Mouse (Mus musculus) cerebellum, adult 11-12 months (tissue): ENCODE data around the gene 1700025B11Rik.
"Not testable (repeated sequence)": the region's sequence is repeated elsewhere in the genome, so short reads cannot be mapped to it uniquely, and the experiment has no call there.

Experiments used
- DNase-seq: peaks from one replicate; pipeline ENCODE4 v3.0.0; 2022

1700025B11Rik gene

DNA sequence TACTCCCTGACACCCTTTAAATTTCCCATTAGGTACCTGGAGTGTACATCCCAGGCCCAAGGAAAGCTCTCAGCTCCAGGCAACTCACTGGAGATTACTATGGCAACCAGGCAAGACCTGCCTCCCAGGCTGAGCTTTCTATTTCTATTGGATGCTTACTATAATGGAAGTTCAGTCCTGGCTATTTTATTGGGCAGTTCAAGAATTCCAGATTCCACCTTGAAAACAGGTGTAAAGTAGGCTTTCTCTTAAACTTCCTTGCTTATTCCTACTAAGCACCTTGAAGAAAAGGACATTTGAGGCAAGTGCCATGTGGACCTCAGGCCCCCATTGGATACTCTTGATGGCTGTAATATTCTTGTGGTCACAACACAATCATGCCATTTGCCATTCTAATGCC lies at the start of gene 1700025B11Rik:
Gene 1700025B11Rik, minus strand, starts transcription at position 101 of the 400 bp plus-strand sequence.
- DNase-seq: no peak

DNA sequence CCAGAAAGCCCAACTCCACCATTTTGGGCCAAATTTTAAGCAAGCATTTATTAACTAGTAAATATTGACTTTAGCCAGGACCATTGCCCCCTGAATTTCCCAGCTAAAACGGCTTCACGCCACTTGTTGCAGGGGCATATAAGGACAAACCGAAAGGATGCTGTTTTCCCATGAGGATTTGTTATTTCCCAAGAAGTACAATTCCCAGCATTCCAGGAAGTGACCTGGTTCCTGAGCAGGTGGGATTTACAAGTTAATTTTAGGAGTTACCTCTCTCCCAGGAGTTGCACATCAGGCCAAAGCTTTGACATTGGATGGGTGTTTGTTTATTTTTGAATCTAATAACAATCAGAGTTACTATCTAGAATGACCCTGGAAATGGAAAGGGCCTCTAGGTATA lies 44.4 kb upstream of the 1700025B11Rik start:
- no peak for DNase-seq

DNA sequence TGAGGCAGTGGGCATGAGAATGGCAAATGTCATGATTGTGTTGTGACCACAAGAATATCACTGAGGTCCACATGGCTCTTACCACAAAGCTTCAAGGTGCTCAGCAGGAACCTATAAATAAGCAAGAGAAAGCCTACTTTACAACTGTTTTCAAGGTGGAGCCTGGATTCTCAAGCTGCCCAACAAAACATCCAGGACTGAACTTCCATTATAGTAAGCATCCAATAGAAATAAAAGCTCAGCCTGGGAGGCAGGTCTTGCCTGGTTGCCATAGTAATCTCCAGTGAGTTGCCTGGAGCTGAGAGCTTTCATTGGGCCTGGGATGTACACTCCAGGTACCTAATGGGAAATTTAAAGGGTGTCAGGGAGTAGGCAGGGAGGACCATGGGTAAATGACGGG lies 37.3 kb upstream of the 1700025B11Rik start, which contains the start of gene Gm36245:
Gene Gm36245, plus strand, starts transcription at position 301 of the 400 bp plus-strand sequence.
- DNase-seq: no peak

DNA sequence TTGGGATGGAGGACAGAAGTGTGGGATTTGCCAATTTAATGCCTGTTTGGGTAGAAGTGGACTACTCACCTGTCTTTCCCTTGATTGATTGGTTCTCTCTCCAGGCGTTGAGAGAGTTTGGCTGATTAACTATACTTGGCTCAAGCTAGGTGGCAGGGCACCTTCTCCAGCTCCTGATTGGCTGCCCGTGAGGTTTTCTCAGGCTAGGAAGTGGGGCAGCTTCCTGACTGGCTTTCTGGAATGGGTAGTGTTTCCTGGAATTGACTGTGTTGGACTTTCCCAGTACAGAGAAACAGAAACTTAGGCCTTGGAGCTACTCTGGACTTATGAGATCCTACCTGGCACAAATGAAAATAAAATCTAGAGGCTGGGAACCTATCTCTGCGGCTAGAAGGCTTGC lies 36.7 kb upstream of the 1700025B11Rik start:
- no peak for DNase-seq

DNA sequence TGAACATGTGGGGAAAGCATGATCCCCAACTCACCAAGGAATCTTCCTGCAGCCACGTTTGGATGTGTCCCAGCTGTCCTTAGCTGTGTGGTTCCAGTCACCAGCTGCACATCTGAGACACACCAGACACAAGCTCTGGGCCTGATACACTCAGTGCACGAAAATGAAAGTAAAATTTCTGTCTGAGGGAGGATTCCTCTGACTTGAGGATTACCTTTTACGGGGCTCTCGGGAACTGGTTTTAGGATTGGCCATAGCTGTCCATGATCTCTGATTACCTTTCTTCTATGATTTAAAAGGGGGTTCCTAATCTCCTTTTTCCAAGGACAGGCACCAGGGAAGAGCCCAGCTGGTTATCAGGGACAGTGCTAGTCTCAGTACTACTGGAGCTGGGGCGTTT lies 34.3 kb upstream of the 1700025B11Rik start, which contains the start of gene Apol10b:
Gene Apol10b, minus strand, starts transcription at position 165 of the 400 bp plus-strand sequence.
- no peak for DNase-seq

DNA sequence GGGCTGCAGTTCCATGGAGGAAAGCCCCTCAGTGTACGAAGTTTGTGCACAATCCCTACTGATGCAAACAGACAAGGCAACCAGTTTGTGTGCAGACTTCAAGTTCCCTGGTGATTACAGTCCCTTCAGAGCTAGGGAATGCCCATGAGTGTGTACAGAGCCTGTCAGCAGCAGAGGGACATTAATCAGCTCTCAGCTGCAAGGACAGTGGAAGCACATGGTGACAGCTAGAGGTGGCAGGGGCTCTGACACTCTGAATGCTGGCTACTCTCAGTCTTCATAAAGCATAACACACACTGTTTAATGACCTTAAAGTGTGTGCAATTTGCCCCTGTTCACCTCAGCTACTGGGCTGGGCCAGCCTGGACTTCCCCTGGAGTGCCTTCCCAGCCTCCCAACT lies 31.9 kb upstream of the 1700025B11Rik start:
- no peak for DNase-seq

DNA sequence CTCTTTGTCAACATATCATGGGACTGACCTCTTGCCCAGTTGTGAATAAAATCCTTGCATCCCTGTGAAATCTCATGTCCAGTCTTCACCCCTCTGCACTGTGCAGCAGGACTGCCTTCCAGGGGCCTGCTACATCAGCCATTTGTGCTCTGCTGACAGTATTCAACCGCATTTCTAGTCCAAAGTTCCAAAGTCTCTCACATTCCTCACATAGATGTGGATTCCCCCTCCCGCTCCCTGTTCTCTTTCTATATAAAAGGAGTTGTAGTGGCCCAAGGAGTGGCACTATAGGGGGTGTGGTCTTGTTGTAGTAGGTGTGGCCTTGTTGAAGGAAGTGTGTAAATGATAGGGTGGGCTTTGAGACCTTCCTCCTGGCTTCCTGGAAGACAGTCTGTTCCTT lies 29.2 kb upstream of the 1700025B11Rik start:
- DNase-seq: no peak

DNA sequence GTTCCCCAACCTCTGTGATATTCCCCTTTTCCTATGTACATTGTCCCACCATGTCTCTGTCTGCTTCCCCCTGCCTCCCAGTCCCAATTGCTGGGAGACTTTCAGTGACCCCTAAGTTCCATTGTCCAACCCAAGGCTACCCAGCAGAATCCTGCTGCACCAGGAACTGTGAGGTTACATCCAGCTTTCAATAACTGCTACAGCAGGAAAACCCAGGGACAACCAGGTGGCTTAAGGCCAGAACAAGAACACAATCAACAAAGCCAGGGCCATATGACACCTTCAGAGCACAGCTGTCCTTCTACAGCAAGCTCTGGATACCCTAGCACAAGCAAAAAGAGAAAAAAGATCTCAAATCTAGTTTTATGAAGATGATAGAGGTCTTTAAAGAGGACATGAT lies 27.3 kb upstream of the 1700025B11Rik start:
- no peak for DNase-seq

DNA sequence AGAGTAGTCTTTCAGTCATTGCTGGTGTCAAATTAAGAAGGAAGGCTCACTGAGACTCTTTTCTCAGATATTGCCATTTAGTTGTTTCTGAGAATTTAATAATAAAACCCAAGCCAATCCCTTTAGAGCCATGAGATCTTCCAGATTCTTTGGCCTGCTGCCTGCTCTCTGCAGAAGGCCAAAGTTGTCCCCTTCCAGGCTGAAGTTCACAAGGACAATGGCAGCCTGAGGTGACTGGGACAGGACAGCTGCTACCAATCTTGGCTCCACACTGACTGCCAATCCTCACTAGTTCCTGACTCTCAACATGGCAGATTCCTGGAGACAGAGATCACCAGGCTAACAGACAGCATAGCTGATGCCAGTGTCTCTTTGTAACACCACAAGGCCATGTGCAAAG lies 25.3 kb upstream of the 1700025B11Rik start:
- DNase-seq: no peak

DNA sequence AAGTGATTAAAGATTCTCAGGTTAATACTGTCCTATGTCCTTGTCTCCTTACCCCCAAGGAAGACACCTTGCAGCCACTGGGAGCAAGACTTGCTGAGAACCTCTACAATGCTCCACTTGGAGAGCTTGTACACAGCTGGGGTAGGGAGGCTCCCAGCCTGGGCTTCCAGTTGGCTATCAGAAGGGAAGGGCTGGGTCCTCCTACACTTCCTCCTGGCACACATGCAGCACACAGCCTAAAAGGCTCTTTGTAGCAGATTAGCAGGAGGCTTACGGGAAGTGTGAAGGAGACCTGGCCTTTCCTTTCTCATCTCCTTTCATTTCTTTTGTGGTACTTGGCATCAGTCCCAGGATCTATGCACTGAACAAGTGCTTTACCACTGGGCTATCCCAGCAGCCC lies 20.0 kb upstream of the 1700025B11Rik start:
- DNase-seq: no peak

DNA sequence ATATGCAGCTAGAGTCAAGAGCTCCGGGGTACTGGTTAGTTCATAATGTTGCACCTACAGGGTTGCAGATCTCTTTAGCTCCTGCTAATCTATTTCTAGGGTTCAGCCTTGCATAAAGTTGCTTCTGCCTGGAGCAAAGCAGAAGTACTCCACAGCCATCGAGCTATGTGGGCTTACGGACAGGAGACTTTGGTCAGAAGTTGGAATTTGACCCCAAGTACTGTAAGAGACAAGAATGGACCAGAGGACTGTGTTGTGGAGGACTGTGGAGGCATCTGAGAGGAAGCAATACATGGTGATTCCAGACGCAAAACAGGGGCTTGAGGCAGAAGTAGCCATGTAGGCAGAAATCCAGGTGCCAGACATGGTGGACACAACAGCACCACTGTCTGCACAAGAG lies 17.6 kb upstream of the 1700025B11Rik start:
- no peak for DNase-seq

DNA sequence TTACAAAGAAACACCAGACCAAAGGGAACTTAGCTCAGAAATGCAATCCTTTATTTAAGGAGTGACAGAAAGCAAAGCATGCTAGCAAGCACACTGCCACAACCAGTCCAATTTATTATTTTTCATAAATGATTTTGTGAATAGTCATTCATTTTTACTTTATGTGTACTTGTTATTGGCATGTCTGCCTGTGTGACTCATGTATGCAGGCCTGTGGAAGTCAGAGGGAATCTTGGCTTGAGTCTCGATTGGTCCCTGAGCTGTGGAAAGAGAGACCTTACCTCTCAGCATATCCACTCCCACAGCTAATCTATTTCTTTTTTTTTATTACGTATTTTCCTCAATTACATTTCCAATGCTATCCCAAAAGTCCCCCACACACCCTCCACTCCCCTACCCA lies 17.1 kb upstream of the 1700025B11Rik start:
- DNase-seq: no peak

DNA sequence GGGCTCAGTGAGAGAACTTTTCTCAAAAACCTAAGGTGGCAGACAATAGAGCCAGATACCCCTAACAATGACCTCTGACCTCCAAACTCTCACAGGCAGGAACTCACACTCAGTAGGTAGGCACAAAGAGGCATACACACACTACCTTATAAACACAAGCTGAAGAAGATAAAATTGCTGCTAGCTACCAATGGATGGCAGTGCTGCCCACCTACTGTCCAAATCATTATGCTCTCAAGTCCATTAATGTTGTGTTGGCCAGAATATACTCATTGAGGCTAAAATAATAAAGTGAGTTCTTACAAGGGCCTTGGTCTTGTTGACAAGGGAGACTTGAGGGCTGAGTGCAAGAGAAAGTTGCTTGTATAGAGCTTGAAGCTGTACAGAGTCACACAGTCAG lies 1.5 kb upstream of the 1700025B11Rik start:
- DNase-seq: no peak

DNA sequence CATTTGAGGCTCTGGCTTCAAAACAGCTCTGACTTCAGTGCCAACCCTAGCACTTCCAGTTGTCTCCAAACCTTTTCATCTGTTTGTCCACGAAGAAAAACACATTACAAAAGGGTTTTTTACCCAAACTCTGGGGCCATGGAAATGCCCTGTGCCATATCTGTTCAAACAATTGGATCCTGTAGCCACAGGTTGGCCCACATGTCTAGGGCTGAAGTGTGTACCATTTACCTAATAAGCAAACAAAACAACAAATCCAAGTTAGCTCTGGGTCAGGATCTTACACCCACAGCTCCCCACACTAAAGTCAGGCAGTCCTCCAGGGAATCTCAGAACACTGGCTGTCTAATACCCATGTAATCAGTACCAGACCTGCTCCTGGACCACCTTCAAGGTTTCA lies 22.5 kb downstream of the 1700025B11Rik start:
- DNase-seq: not testable (repeated sequence)

DNA sequence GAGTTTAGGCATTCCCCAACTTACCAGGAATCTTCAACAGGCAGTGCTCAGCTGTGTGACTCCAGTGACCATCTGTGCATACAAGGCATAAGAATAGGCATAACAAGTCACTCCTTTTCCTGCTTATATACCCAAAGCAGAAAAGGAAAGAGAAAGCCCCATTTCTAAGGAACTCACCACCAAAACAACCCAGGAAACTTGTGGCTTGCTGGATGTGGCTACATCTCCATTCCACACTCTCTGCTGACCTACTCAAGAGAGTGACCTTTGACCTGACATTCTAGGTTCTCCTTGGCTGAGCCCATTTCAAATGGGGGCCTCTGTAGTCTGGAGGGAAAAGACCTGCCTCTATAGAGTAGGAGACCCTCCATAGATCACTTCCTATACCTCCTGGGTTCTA lies 28.5 kb downstream of the 1700025B11Rik start, which contains the start of gene Apol7c:
Gene Apol7c, minus strand, starts transcription at position 101 of the 400 bp plus-strand sequence.
- no peak for DNase-seq

DNA sequence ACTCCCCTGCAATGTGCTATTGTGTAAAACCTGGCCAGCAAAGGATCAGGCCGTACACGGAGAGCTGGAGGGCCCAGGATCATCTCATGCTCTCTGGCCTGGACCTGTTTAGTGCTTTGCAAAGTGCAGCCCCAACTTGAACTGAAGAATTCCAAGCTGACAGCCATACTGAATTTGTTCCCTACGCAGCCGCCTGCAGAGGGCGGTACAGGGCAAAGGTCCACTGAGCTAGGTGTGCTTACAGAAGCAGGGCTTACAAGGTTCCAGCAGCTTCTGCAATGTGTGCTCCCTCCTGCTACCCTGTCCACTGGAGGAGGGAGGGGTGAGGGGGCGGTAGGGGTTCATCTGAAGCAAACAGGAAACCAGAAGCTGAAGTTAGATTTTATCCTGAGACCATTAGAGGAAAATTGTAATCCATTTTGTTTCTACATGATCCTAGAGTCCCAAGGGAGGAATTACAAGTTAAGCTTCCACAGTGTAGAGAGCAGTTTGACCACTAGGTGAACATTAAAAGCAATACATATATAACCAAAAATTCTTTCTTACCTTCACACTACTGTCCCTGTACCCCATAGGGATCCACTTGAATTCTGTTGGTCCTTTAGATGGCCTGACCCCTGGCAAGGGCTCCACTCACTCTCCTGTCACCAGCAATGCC lies 38.4 kb downstream of the 1700025B11Rik start:
- peak; percentile 5 for DNase-seq

DNA sequence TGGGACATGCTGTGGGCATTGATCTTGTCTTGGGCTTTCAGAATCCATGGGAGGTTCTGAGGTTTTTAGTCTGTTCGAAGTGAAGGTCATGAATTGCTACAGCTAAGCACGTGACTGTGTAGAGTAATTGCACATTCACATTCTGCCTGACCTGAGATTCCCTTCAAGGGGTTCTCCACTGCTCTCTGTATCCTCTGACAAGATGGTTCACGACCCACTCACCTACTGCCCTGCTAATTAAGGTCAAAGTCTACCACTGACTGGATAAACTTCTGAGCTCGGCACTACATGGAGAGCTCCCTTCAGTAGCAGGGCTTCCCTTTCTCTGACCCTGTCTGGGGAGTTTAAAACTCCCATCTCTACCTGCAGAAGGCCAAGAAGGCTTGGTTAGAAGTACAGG lies 41.1 kb downstream of the 1700025B11Rik start:
- DNase-seq: not testable (repeated sequence)
